Comparison of ENCODE assay signal across 20 mouse cellular contexts in genomic region chr5:71614311-71614710, GRCm38 (mm10). TPM values are rescaled to one million over a fixed set of nuclear protein-coding genes. Genes with fewer than 3 reads are reported as not detected.
DNase-seq lines count a peak whose midpoint lies in the region; TF ChIP-seq lines count a peak whose summit lies in the region.
"Had no signal": no experiment of that assay in that cellular context is flagged by ENCODE, and none has a peak within 500 bp of the region (broad histone marks: within the 10 kb centered on the region; RNA-seq: fewer than 3 reads in every experiment).

No protein-coding gene starts in this region.

- no peak for TF ChIP-seq CTCF in CH12.LX (conservative IDR thresholded peaks at IDR 0.05 in 1 of 2, IDR thresholded peaks at IDR 0.05 in 1 of 2; ENCODE audit: low read depth in 2 of 2, low read length in 2 of 2)

- peak; percentile 65 for DNase-seq in CH12.LX (ENCODE audit: extremely low read depth)
- no peak for DNase-seq in adrenal gland, postnatal 25 days
- DNase-seq: adrenal gland, adult 2 months; adrenal gland, adult 8-10 months; adrenal gland, postnatal 10 days; adrenal gland, postnatal 14 days; adrenal gland, postnatal 36 days; B cell, adult 2 months; cerebellum, adult 11 months; cerebellum, adult 11-12 months; cerebellum, adult 18-20 months; cerebellum, adult 2 months; cerebellum, adult 8-10 months; cerebellum, adult 9-10 months had no signal

- H3K4me3 ChIP-seq in CH12.LX (replicated peaks in 1 of 3; ENCODE audit: low read depth in 2 of 3, low read length in 2 of 3, poor library complexity in 1 of 3) = no peak overlapping the region

- H3K4me1 ChIP-seq in CH12.LX (ENCODE audit: control insufficient read depth in 1 of 2, insufficient read depth in 2 of 2) = peaks cover 0 to 13% of the 10 kb centered on the region in 2 experiments; a peak in 2 of 4 replicates

- H3K4me2 ChIP-seq in CH12.LX (ENCODE audit: insufficient read depth, low read depth, poor library complexity, severe bottlenecking) = no peak overlapping the region

- in situ Hi-C loops in CH12.LX (cut with MboI; ENCODE audit: low pct_ligation_motif_present, low pct_unique_long_range_greater_than_20kb, low sequenced_read_pairs) = no loop called here

- H3K9ac ChIP-seq in CH12.LX (ENCODE audit: insufficient read depth, low read depth) = no peak overlapping the region

- TF ChIP-seq RAD21 in CH12.LX (IDR thresholded peaks at IDR 0.05; ENCODE audit: low read depth, low read length) = no peak

- H3K9me3 ChIP-seq in CH12.LX (replicated peaks; ENCODE audit: low read length) = no peaks in the 10 kb centered on the region
- H3K9me3 ChIP-seq: G1E had no signal

- H3K27me3 ChIP-seq in CH12.LX (replicated peaks) = no peaks in the 10 kb centered on the region

- H3K79me2 ChIP-seq in CH12.LX (replicated peaks; ENCODE audit: control insufficient read depth, extremely low read depth, insufficient read depth, poor library complexity, severe bottlenecking) = no peaks in the 10 kb centered on the region

- peak; percentile 56 for TF ChIP-seq EP300 in CH12.LX (IDR thresholded peaks at IDR 0.05; ENCODE audit: low read length)

- H3K36me3 ChIP-seq in CH12.LX (replicated peaks in 1 of 2; ENCODE audit: control insufficient read depth in 1 of 2, insufficient read depth in 1 of 2, low read length in 1 of 2) = no peaks in the 10 kb centered on the region
- H3K36me3 ChIP-seq: G1E had no signal

- TF ChIP-seq POLR2A in CH12.LX (IDR thresholded peaks at IDR 0.05; ENCODE audit: low read depth, low read length) = no peak

- no peak overlapping the region for H3K27ac ChIP-seq in CH12.LX (ENCODE audit: insufficient read depth, low read depth)

- dilution Hi-C loops in CH12.LX (cut with MboI; ENCODE audit: extremely low pct_ligation_motif_present, extremely low pct_unique_long_range_greater_than_20kb, low sequenced_read_pairs) = no loop called here

TF ChIP-seq in CH12.LX, 34 proteins besides CTCF, POLR2A, EP300 and RAD21:
- TF ChIP-seq IRF4 (IDR thresholded peaks at IDR 0.05; ENCODE audit: low read depth, low read length) = peak; percentile 38; the same call in 1 of the 2 replicates
- TF ChIP-seq UBTF (IDR thresholded peaks at IDR 0.05; ENCODE audit: low read depth, low read length) = no peak
TF ChIP-seq in CH12.LX: peak in this region for 1.

RNA-seq across cellular contexts. Expression of gene Gabrb1, which starts 43.6 kb away (rescaled TPM):
- total RNA-seq in CH12.LX (2012; rRNA removed) = under 0.01 TPM in 1 of 2 replicates, not detected in the other
- not detected in 2 replicates for total RNA-seq in CH12.LX (2014; rRNA removed)
- polyA plus RNA-seq in CH12.LX (2012; ENCODE audit: insufficient read length, low read depth) = 0.03 and 0.04 TPM in 2 replicates
- total RNA-seq in adrenal gland, postnatal 25 days (2021) = 0.05 and 0.46 TPM in 2 replicates
- total RNA-seq: MEL had no signal
- polyA plus RNA-seq: G1E had no signal

RNA-seq across cellular contexts. Expression of gene Gabra4, which starts 43.8 kb away (rescaled TPM):
- not detected in 2 replicates for total RNA-seq in CH12.LX (2012; rRNA removed)
- 0.09 TPM in 1 of 2 replicates, not detected in the other for total RNA-seq in CH12.LX (2014; rRNA removed)
- polyA plus RNA-seq in CH12.LX (2012; ENCODE audit: insufficient read length, low read depth) = not detected in 2 replicates
- total RNA-seq in adrenal gland, postnatal 25 days (2021) = 0.15 and 1.5 TPM in 2 replicates
- total RNA-seq: MEL had no signal
- polyA plus RNA-seq: activated CD4-positive, CD25-positive, alpha-beta regulatory T cell, adult 4 months; C2C12; CD4-positive, CD25-positive, alpha-beta regulatory T cell, adult 4 months; G1E; Patski had no signal
